Mouse (Mus musculus): ENCODE results near the gene Atp1a1.

- TF ChIP-seq CTCF (IDR thresholded peaks at IDR 0.05; ENCODE audit: low read depth, low read length): no peak
- TF ChIP-seq POLR2A (IDR thresholded peaks at IDR 0.05; ENCODE audit: extremely low read depth, insufficient read depth, low read length): no peak
Observed at GRCm38 (mm10) chr3:101624287-101624686, 19.8 kb upstream of the Atp1a1 start.

Measured in liver, adult 2 months (tissue).